In genomic region chr10:111694227-111695200, GRCm38 (mm10) we compare ENCODE assay signal across 9 mouse cellular contexts.
DNase-seq lines count a peak whose midpoint lies in the region; TF ChIP-seq lines count a peak whose summit lies in the region.
"Had no signal": no experiment of that assay in that cellular context is flagged by ENCODE, and none has a peak within 500 bp of the region (broad histone marks: within the 10 kb centered on the region; RNA-seq: fewer than 3 reads in every experiment).

No protein-coding gene starts in this region.

- no peak overlapping the region for H3K4me3 ChIP-seq in embryonic fibroblast, embryonic 13.5 days (ENCODE audit: insufficient read depth, low read length)
- H3K4me3 ChIP-seq: lung, embryonic 15.5 days had no signal

- H3K27ac ChIP-seq in embryonic fibroblast, embryonic 13.5 days (ENCODE audit: insufficient read depth, low read length): peak overlapping the region; percentile 66

- no peak for TF ChIP-seq POLR2A in embryonic fibroblast, embryonic 13.5 days (IDR thresholded peaks at IDR 0.05; ENCODE audit: low read depth, low read length)

- peaks cover 12% of the 10 kb centered on the region; the same call in 1 of the 2 replicates for H3K4me1 ChIP-seq in embryonic fibroblast, embryonic 13.5 days (ENCODE audit: control insufficient read depth, insufficient read depth, low read length)

- DNase-seq in heart, adult 8-10 months (ENCODE audit: low spot score): peak; percentile 46
- no peak for DNase-seq in heart, postnatal 36 days
- DNase-seq in 416B (ENCODE audit: low read depth): peak; percentile 13
- peak; percentile 49 to 64 for DNase-seq in kidney, postnatal 4 days
- no peak for DNase-seq in layer of hippocampus, postnatal 25 days (ENCODE audit: extremely low spot score in 1 of 2, low spot score in 1 of 2)
- no peak for DNase-seq in spleen, adult 18-20 months
- no peak for DNase-seq in layer of hippocampus, adult 9-10 months (ENCODE audit: low spot score)

- TF ChIP-seq CTCF in embryonic fibroblast, embryonic 13.5 days (IDR thresholded peaks at IDR 0.05; ENCODE audit: borderline replicate concordance, insufficient read depth, low read length): no peak

- intact Hi-C loops in heart, postnatal 36 days (cut with DNase I): no loop called here

Comparison
In these comparisons a context has a peak if more than half of its experiments do, and no peak if none do; other contexts are left out.
1. DNase-seq: peak in heart, adult 8-10 months (single experiment), 416B (single experiment) and kidney, postnatal 4 days (2 of 2); none in heart, postnatal 36 days (0 of 2), layer of hippocampus, postnatal 25 days (0 of 2), spleen, adult 18-20 months (0 of 2) and layer of hippocampus, adult 9-10 months (single experiment).